Mouse (Mus musculus): ENCODE results near the gene Xpot. TPM values are rescaled to one million over a fixed set of nuclear protein-coding genes. Genes with fewer than 3 reads are reported as not detected.

Gene Xpot
- polyA plus RNA-seq, 1 experiment, result 78.6 TPM

DNA sequence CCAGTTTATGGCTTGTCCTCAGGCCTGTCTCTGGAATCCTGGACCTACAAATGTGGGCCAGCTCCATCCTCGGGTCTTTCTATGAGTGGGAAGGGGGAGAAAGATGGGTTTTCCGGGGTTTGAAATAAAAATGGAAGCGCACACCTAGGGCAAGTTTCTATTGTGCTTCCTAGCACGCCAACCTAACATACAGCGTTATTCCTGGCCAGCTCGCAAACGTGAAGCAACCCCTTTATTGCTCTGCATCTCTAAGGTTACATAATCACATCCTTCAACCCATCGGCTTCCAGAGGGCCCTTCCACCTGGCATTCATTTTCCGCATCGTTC lies 14.8 kb upstream of the Xpot start:
- Histone ChIP-seq H3K27me3 (ENCODE audit: control insufficient read depth, insufficient read depth, insufficient read length) (peaks cover 37% of the 10 kb centered on the region), H3K4me3 (no peak overlapping the region), H3K4me2 (ENCODE audit: low read depth) (no peak overlapping the region), H3K79me2 (ENCODE audit: control insufficient read depth, insufficient read depth) (no peaks in the 10 kb centered on the region), H3K36me3 (ENCODE audit: control insufficient read depth, insufficient read depth) (no peaks in the 10 kb centered on the region), H3ac (ENCODE audit: control insufficient read depth, insufficient read length) (no peak overlapping the region)
- TF ChIP-seq MAX (IDR thresholded peaks at IDR 0.05; ENCODE audit: low read depth), result no peak
- TF ChIP-seq E2F4 (IDR thresholded peaks at IDR 0.05; ENCODE audit: insufficient read depth), result no peak
- no peak for TF ChIP-seq POLR2A (IDR thresholded peaks at IDR 0.05; ENCODE audit: insufficient read length, low read depth)
- no peak for TF ChIP-seq SRF (IDR thresholded peaks at IDR 0.05; ENCODE audit: control insufficient read depth, insufficient read length, low read depth)
- no peak for TF ChIP-seq CEBPB (IDR thresholded peaks at IDR 0.05; ENCODE audit: insufficient read depth, poor library complexity, severe bottlenecking)
- TF ChIP-seq MYOD1 (IDR thresholded peaks at IDR 0.05; ENCODE audit: control insufficient read depth in 1 of 3, insufficient read length in 2 of 3, low read depth in 2 of 3), result no peak
- TF ChIP-seq TCF12 (IDR thresholded peaks at IDR 0.05; ENCODE audit: insufficient read depth, poor library complexity, severe bottlenecking), result no peak
- no peak for TF ChIP-seq REST (IDR thresholded peaks at IDR 0.05; ENCODE audit: insufficient read depth, insufficient read length)
- no peak for TF ChIP-seq USF1 (IDR thresholded peaks at IDR 0.05; ENCODE audit: low read depth)
- TF ChIP-seq MYOG (IDR thresholded peaks at IDR 0.05; ENCODE audit: control insufficient read depth in 1 of 3, insufficient read depth in 1 of 3, insufficient read length in 2 of 3, low read depth in 2 of 3), result no peak
- no peak for TF ChIP-seq TCF3 (IDR thresholded peaks at IDR 0.05; ENCODE audit: insufficient read length, low read depth)
- no peak for TF ChIP-seq POLR2AphosphoS2 (IDR thresholded peaks at IDR 0.05; ENCODE audit: insufficient read length, low read depth)

GRCm38 (mm10) chr10:121640150-121640930 lies 14.2 kb upstream of the Xpot start:
- no peak overlapping the region for H3ac ChIP-seq (ENCODE audit: control insufficient read depth, insufficient read length)
- no peak overlapping the region for H3K4me3 ChIP-seq
- peaks cover 40% of the 10 kb centered on the region for H3K27me3 ChIP-seq (ENCODE audit: control insufficient read depth, insufficient read depth, insufficient read length)
- H3K4me2 ChIP-seq (ENCODE audit: low read depth), result no peak overlapping the region
- no peak for TF ChIP-seq POLR2A (IDR thresholded peaks at IDR 0.05; ENCODE audit: insufficient read length, low read depth)
- no peak for TF ChIP-seq MAX (IDR thresholded peaks at IDR 0.05; ENCODE audit: low read depth)
- no peak for TF ChIP-seq TCF12 (IDR thresholded peaks at IDR 0.05; ENCODE audit: insufficient read depth, poor library complexity, severe bottlenecking)
- no peak for TF ChIP-seq USF1 (IDR thresholded peaks at IDR 0.05; ENCODE audit: low read depth)
- no peak for TF ChIP-seq POLR2AphosphoS2 (IDR thresholded peaks at IDR 0.05; ENCODE audit: insufficient read length, low read depth)
- no peak for TF ChIP-seq SRF (IDR thresholded peaks at IDR 0.05; ENCODE audit: control insufficient read depth, insufficient read length, low read depth)
- H3K79me2 ChIP-seq (ENCODE audit: control insufficient read depth, insufficient read depth), result no peaks in the 10 kb centered on the region
- no peaks in the 10 kb centered on the region for H3K36me3 ChIP-seq (ENCODE audit: control insufficient read depth, insufficient read depth)

GRCm38 (mm10) chr10:121639573-121639972 lies 13.4 kb upstream of the Xpot start:
- H3K4me3 ChIP-seq, result no peak overlapping the region
- H3K27me3 ChIP-seq (ENCODE audit: control insufficient read depth, insufficient read depth, insufficient read length), result peaks cover 37% of the 10 kb centered on the region
- H3K79me2 ChIP-seq (ENCODE audit: control insufficient read depth, insufficient read depth), result no peaks in the 10 kb centered on the region
- no peak overlapping the region for H3ac ChIP-seq (ENCODE audit: control insufficient read depth, insufficient read length)
- no peak for TF ChIP-seq TCF12 (IDR thresholded peaks at IDR 0.05; ENCODE audit: insufficient read depth, poor library complexity, severe bottlenecking)
- no peak for TF ChIP-seq POLR2AphosphoS2 (IDR thresholded peaks at IDR 0.05; ENCODE audit: insufficient read length, low read depth)
- no peak for TF ChIP-seq E2F4 (IDR thresholded peaks at IDR 0.05; ENCODE audit: insufficient read depth)
- H3K4me2 ChIP-seq (ENCODE audit: low read depth), result no peak overlapping the region
- no peaks in the 10 kb centered on the region for H3K36me3 ChIP-seq (ENCODE audit: control insufficient read depth, insufficient read depth)

GRCm38 (mm10) chr10:121636276-121636675 lies 10.1 kb upstream of the Xpot start:
- Histone ChIP-seq H3ac (ENCODE audit: control insufficient read depth, insufficient read length) (no peak overlapping the region), H3K4me3 (no peak overlapping the region), H3K27me3 (ENCODE audit: control insufficient read depth, insufficient read depth, insufficient read length) (peaks cover 22% of the 10 kb centered on the region), H3K36me3 (ENCODE audit: control insufficient read depth, insufficient read depth) (no peaks in the 10 kb centered on the region), H3K4me2 (ENCODE audit: low read depth) (no peak overlapping the region), H3K79me2 (ENCODE audit: control insufficient read depth, insufficient read depth) (no peaks in the 10 kb centered on the region)
- no peak for TF ChIP-seq SRF (IDR thresholded peaks at IDR 0.05; ENCODE audit: control insufficient read depth, insufficient read length, low read depth)
- TF ChIP-seq MYOD1 (IDR thresholded peaks at IDR 0.05; ENCODE audit: control insufficient read depth in 1 of 3, insufficient read length in 2 of 3, low read depth in 2 of 3), result no peak
- TF ChIP-seq TCF3 (IDR thresholded peaks at IDR 0.05; ENCODE audit: insufficient read length, low read depth), result no peak
- TF ChIP-seq USF1 (IDR thresholded peaks at IDR 0.05; ENCODE audit: low read depth), result no peak
- no peak for TF ChIP-seq REST (IDR thresholded peaks at IDR 0.05; ENCODE audit: insufficient read depth, insufficient read length)
- TF ChIP-seq MAX (IDR thresholded peaks at IDR 0.05; ENCODE audit: low read depth), result no peak
- TF ChIP-seq TCF12 (IDR thresholded peaks at IDR 0.05; ENCODE audit: insufficient read depth, poor library complexity, severe bottlenecking), result no peak
- TF ChIP-seq E2F4 (IDR thresholded peaks at IDR 0.05; ENCODE audit: insufficient read depth), result no peak
- TF ChIP-seq POLR2AphosphoS2 (IDR thresholded peaks at IDR 0.05; ENCODE audit: insufficient read length, low read depth), result no peak
- no peak for TF ChIP-seq POLR2A (IDR thresholded peaks at IDR 0.05; ENCODE audit: insufficient read length, low read depth)
- TF ChIP-seq CEBPB (IDR thresholded peaks at IDR 0.05; ENCODE audit: insufficient read depth, poor library complexity, severe bottlenecking), result no peak
- TF ChIP-seq MYOG (IDR thresholded peaks at IDR 0.05; ENCODE audit: control insufficient read depth in 1 of 3, insufficient read depth in 1 of 3, insufficient read length in 2 of 3, low read depth in 2 of 3), result no peak

DNA sequence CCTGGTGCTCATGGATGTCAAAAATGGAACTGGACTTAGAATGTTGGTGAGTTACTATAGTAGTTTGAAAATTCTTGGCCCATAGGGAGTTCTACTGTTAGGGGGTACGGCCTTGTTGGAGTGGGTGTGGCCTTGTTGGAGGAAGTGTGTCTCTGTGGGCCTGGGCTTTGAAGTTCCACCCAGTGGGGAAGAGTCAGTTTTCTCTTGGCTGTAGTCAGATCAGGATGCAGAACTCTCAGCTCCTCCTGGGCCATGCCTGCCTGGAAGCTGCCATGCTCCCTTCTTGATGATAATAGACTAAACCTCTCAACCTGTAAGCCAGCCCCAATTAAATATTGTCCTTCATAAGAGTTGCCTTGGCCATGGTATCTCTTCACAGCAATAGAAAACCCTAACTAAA lies 8.0 kb upstream of the Xpot start:
- no peak overlapping the region for H3K4me3 ChIP-seq
- TF ChIP-seq MAX (IDR thresholded peaks at IDR 0.05; ENCODE audit: low read depth), result no peak
- no peak for TF ChIP-seq MYOG (IDR thresholded peaks at IDR 0.05; ENCODE audit: control insufficient read depth in 1 of 3, insufficient read depth in 1 of 3, insufficient read length in 2 of 3, low read depth in 2 of 3)
- TF ChIP-seq POLR2A (IDR thresholded peaks at IDR 0.05; ENCODE audit: insufficient read length, low read depth), result no peak
- TF ChIP-seq TCF3 (IDR thresholded peaks at IDR 0.05; ENCODE audit: insufficient read length, low read depth), result no peak
- no peak for TF ChIP-seq TCF12 (IDR thresholded peaks at IDR 0.05; ENCODE audit: insufficient read depth, poor library complexity, severe bottlenecking)
- no peak for TF ChIP-seq E2F4 (IDR thresholded peaks at IDR 0.05; ENCODE audit: insufficient read depth)
- TF ChIP-seq MYOD1 (IDR thresholded peaks at IDR 0.05; ENCODE audit: control insufficient read depth in 1 of 3, insufficient read length in 2 of 3, low read depth in 2 of 3), result no peak
- no peak for TF ChIP-seq POLR2AphosphoS2 (IDR thresholded peaks at IDR 0.05; ENCODE audit: insufficient read length, low read depth)
- TF ChIP-seq USF1 (IDR thresholded peaks at IDR 0.05; ENCODE audit: low read depth), result no peak
- TF ChIP-seq CEBPB (IDR thresholded peaks at IDR 0.05; ENCODE audit: insufficient read depth, poor library complexity, severe bottlenecking), result no peak
- no peak for TF ChIP-seq REST (IDR thresholded peaks at IDR 0.05; ENCODE audit: insufficient read depth, insufficient read length)
- TF ChIP-seq SRF (IDR thresholded peaks at IDR 0.05; ENCODE audit: control insufficient read depth, insufficient read length, low read depth), result no peak
- H3K4me2 ChIP-seq (ENCODE audit: low read depth), result no peak overlapping the region
- peaks cover 15% of the 10 kb centered on the region for H3K27me3 ChIP-seq (ENCODE audit: control insufficient read depth, insufficient read depth, insufficient read length)
- H3ac ChIP-seq (ENCODE audit: control insufficient read depth, insufficient read length), result no peak overlapping the region
- H3K36me3 ChIP-seq (ENCODE audit: control insufficient read depth, insufficient read depth), result no peaks in the 10 kb centered on the region
- H3K79me2 ChIP-seq (ENCODE audit: control insufficient read depth, insufficient read depth), result no peaks in the 10 kb centered on the region

Data from myocyte (in vitro differentiated cells).